Mouse (Mus musculus): Measurements from ENCODE around the gene Ccdc187. TPM values are rescaled to one million over a fixed set of nuclear protein-coding genes. Genes with fewer than 3 reads are reported as not detected.

The Ccdc187 gene
- polyA plus RNA-seq (2015; fragmentation: Nextera tagmentation; extraction: Ambion mirVana) = 0.21 and 0.29 TPM in 2 replicates

DNA sequence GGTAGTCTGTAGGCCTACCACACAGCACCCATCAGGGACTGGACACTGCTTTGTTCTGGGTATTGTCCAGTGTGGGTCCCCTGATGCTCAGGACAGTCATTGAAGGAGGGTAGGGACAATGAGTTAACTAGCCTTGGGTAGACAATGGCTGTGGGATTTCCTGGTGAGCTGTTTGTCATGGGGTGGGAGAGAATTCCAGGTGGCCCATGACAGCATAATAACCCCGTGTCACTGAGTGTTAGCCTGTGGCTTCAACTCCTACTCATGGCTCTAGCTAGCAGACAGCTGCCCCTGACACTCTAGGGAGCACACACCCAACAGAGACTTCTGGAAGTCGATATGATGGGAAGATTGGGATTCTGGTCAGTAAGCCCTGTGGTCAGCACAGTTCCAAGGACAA, at the start of gene Ccdc187:
Ccdc187 (minus strand) TSS at position 101 of the 400 bp plus-strand sequence.
- 68% methylated on average over 2 of the region's 2 CpGs for WGBS
- no peak within 1 kb of the TSS for H3K9ac ChIP-seq (ENCODE audit: low read depth, low read length)
- H3K27me3 ChIP-seq (ENCODE audit: control insufficient read depth, insufficient read depth, low read depth, low read length) = no peaks in the 10 kb centered on the region
- H3K27ac ChIP-seq (ENCODE audit: low read length) = no peak within 1 kb of the TSS
- H3K4me2 ChIP-seq (ENCODE audit: low read length) = no peak within 1 kb of the TSS
- H3K36me3 ChIP-seq (ENCODE audit: control insufficient read depth, insufficient read depth, low read length) = no peaks in the 10 kb centered on the region
- H3K4me3 ChIP-seq (ENCODE audit: low read depth, low read length) = no peak within 1 kb of the TSS
- no peaks in the 10 kb centered on the region for H3K9me3 ChIP-seq (replicated peaks; ENCODE audit: control insufficient read depth, low read length, poor library complexity, severe bottlenecking)
- peaks cover 16% of the 10 kb centered on the region for H3K4me1 ChIP-seq (ENCODE audit: control insufficient read depth, insufficient read depth, low read length)
- no peak for ATAC-seq

- H3K4me1 ChIP-seq (ENCODE audit: control insufficient read depth, insufficient read depth, low read length) = no peaks in the 10 kb centered on the region
- WGBS = 73% methylated on average over 11 of the region's 11 CpGs
- H3K9ac ChIP-seq (ENCODE audit: low read depth, low read length) = no peak overlapping the region
- no peak for ATAC-seq
- peaks cover 71% of the 10 kb centered on the region for H3K36me3 ChIP-seq (ENCODE audit: control insufficient read depth, insufficient read depth, low read length)
- no peak overlapping the region for H3K4me2 ChIP-seq (ENCODE audit: low read length)
- H3K27me3 ChIP-seq (ENCODE audit: control insufficient read depth, insufficient read depth, low read depth, low read length) = no peaks in the 10 kb centered on the region
- no peaks in the 10 kb centered on the region for H3K9me3 ChIP-seq (replicated peaks; ENCODE audit: control insufficient read depth, low read length, poor library complexity, severe bottlenecking)
- H3K27ac ChIP-seq (ENCODE audit: low read length) = 0 out of 2 replicates have a peak overlapping the region, but pooled peaks have one; percentile 28
- H3K4me3 ChIP-seq (ENCODE audit: low read depth, low read length) = no peak overlapping the region
Measured at GRCm38 (mm10) chr2:26342609-26343490, 48.5 kb upstream of the Ccdc187 start.

- ATAC-seq = no peak
- H3K27ac ChIP-seq (ENCODE audit: low read length) = 0 out of 2 replicates have a peak overlapping the region, but pooled peaks have one; percentile 42
- H3K4me3 ChIP-seq (ENCODE audit: low read depth, low read length) = no peak overlapping the region
Measured at GRCm38 (mm10) chr2:26342044-26342443, 47.7 kb upstream of the Ccdc187 start.

DNA sequence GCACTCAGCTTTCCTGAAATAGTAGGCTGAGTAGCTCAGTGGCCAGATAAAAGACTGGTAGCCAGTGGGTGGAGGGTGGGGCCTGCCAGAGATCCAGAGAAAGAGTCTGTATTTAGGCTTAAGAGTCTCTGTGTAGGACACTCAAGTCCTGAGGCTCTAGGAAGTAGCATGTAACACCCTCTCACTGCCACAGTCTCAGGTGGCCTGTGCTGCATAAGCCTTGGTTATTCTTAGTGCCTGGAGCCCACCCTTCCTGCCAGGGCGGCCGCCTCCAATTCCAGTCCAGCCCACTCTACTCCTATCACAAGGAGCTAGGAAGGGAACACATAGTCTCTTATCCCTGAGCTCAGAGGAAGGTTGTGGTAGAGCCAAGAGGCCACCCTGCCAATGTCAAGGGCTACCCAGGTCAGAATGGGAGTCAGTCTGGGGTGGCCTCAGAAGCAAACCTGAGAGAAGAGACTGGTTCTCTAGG, 47.2 kb upstream of the Ccdc187 start:
- Histone ChIP-seq H3K9me3 (replicated peaks; ENCODE audit: control insufficient read depth, low read length, poor library complexity, severe bottlenecking) (no peaks in the 10 kb centered on the region), H3K27ac (ENCODE audit: low read length) (no peak overlapping the region), H3K4me3 (ENCODE audit: low read depth, low read length) (no peak overlapping the region), H3K4me1 (ENCODE audit: control insufficient read depth, insufficient read depth, low read length) (no peaks in the 10 kb centered on the region), H3K36me3 (ENCODE audit: control insufficient read depth, insufficient read depth, low read length) (peaks cover 63% of the 10 kb centered on the region), H3K4me2 (ENCODE audit: low read length) (no peak overlapping the region), H3K27me3 (ENCODE audit: control insufficient read depth, insufficient read depth, low read depth, low read length) (no peaks in the 10 kb centered on the region), H3K9ac (ENCODE audit: low read depth, low read length) (no peak overlapping the region)
- no peak for ATAC-seq
- 88% methylated on average over 2 of the region's 2 CpGs for WGBS

More at GRCm38 (mm10) chr2:26342044-26342443, 47.7 kb upstream of the Ccdc187 start:
- Histone ChIP-seq H3K9me3 (replicated peaks; ENCODE audit: control insufficient read depth, low read length, poor library complexity, severe bottlenecking) (no peaks in the 10 kb centered on the region), H3K4me2 (ENCODE audit: low read length) (no peak overlapping the region), H3K27me3 (ENCODE audit: control insufficient read depth, insufficient read depth, low read depth, low read length) (no peaks in the 10 kb centered on the region), H3K4me1 (ENCODE audit: control insufficient read depth, insufficient read depth, low read length) (no peaks in the 10 kb centered on the region), H3K36me3 (ENCODE audit: control insufficient read depth, insufficient read depth, low read length) (peaks cover 67% of the 10 kb centered on the region), H3K9ac (ENCODE audit: low read depth, low read length) (no peak overlapping the region)
- WGBS = 84% methylated on average over 10 of the region's 10 CpGs

DNA sequence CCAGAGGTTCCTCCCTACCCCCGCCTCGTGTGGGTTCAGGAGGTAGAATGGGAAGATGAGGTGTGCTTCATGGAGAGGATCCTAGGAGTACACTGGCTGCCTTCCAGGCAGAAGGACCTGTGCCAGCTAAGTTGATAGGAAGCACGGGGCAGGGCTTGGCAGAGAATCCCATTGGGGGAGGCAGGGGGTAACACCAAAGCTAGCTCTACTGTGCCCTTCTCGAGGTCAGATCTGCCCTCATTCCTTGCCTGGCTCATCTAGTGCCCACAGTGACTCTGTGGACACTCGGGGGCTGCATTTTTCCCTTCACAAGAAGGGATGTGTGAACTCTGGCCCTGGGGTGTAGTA, 44.8 kb upstream of the Ccdc187 start:
- Histone ChIP-seq H3K36me3 (ENCODE audit: control insufficient read depth, insufficient read depth, low read length) (peaks cover 39% of the 10 kb centered on the region), H3K4me2 (ENCODE audit: low read length) (no peak overlapping the region), H3K9me3 (replicated peaks; ENCODE audit: control insufficient read depth, low read length, poor library complexity, severe bottlenecking) (no peaks in the 10 kb centered on the region), H3K4me1 (ENCODE audit: control insufficient read depth, insufficient read depth, low read length) (no peaks in the 10 kb centered on the region), H3K27ac (ENCODE audit: low read length) (no peak overlapping the region), H3K9ac (ENCODE audit: low read depth, low read length) (no peak overlapping the region), H3K27me3 (ENCODE audit: control insufficient read depth, insufficient read depth, low read depth, low read length) (no peaks in the 10 kb centered on the region), H3K4me3 (ENCODE audit: low read depth, low read length) (no peak overlapping the region)
- no peak for ATAC-seq
- WGBS = 88% methylated on average over 5 of the region's 5 CpGs

- Histone ChIP-seq H3K4me3 (ENCODE audit: low read depth, low read length) (no peak overlapping the region), H3K27ac (ENCODE audit: low read length) (no peak overlapping the region), H3K4me1 (ENCODE audit: control insufficient read depth, insufficient read depth, low read length) (no peaks in the 10 kb centered on the region), H3K9me3 (replicated peaks; ENCODE audit: control insufficient read depth, low read length, poor library complexity, severe bottlenecking) (no peaks in the 10 kb centered on the region), H3K36me3 (ENCODE audit: control insufficient read depth, insufficient read depth, low read length) (peaks cover 34% of the 10 kb centered on the region), H3K27me3 (ENCODE audit: control insufficient read depth, insufficient read depth, low read depth, low read length) (no peaks in the 10 kb centered on the region), H3K9ac (ENCODE audit: low read depth, low read length) (0 out of 2 replicates have a peak overlapping the region, but pooled peaks have one; percentile 10), H3K4me2 (ENCODE audit: low read length) (no peak overlapping the region)
- WGBS = 81% methylated on average over 8 of the region's 13 CpGs
- peak; percentile 28; the same call in 1 of the 2 replicates for ATAC-seq
Measured at GRCm38 (mm10) chr2:26338302-26339203, 44.2 kb upstream of the Ccdc187 start.

DNA sequence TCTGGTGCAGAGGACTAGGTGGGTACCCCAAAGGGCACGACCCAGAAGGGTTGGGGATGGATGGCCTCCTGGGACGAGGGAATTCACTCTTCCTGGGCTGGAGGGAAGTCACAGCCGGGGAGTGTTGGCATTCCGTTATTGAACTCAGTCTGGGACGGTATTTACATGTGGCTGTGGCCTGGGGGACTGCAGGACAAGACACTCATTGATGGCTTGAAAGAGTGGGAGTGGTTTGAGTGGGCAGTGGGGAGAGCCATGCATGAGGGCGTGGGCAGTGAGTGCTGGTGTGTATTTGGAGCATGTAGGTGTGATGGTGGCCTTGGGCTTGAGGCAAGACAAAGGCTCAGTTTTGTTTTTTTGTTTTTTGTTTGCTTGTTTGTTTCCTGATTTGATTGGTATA, 36.3 kb upstream of the Ccdc187 start:
- Histone ChIP-seq H3K4me3 (ENCODE audit: low read depth, low read length) (no peak overlapping the region), H3K27ac (ENCODE audit: low read length) (peak overlapping the region; percentile 63)

DNA sequence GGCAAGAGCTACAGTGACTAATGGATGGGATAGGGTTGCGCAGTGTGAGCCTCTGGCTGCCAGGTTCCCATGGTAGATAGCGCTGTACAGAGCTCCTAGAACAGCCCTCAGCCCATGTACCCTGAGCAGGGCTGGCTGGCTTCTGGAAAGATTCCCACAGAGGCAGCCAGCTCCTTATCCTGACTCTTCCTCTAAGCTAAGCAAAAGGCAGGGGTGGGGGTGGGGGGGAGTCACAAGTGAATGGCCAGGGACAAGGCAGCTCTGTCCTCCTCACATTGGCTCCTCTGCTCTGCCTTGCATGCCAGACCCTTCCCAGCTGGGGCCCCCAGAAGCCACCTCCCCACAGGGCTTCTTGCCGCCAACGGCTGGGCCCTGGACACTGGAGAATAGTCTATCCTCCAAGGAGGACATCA, 35.7 kb upstream of the Ccdc187 start:
- Histone ChIP-seq H3K4me2 (ENCODE audit: low read length) (no peak overlapping the region), H3K27me3 (ENCODE audit: control insufficient read depth, insufficient read depth, low read depth, low read length) (no peaks in the 10 kb centered on the region), H3K4me3 (ENCODE audit: low read depth, low read length) (no peak overlapping the region), H3K9me3 (replicated peaks; ENCODE audit: control insufficient read depth, low read length, poor library complexity, severe bottlenecking) (no peaks in the 10 kb centered on the region), H3K27ac (ENCODE audit: low read length) (peak overlapping the region; percentile 63), H3K9ac (ENCODE audit: low read depth, low read length) (no peak overlapping the region), H3K4me1 (ENCODE audit: control insufficient read depth, insufficient read depth, low read length) (no peaks in the 10 kb centered on the region), H3K36me3 (ENCODE audit: control insufficient read depth, insufficient read depth, low read length) (peaks cover 37% of the 10 kb centered on the region)
- peak; percentile 75 for ATAC-seq
- WGBS = 88% methylated on average over 4 of the region's 4 CpGs

More for the DNA sequence above, 36.3 kb upstream of the Ccdc187 start:
- H3K27me3 ChIP-seq (ENCODE audit: control insufficient read depth, insufficient read depth, low read depth, low read length) = no peaks in the 10 kb centered on the region
- peaks cover 31% of the 10 kb centered on the region for H3K36me3 ChIP-seq (ENCODE audit: control insufficient read depth, insufficient read depth, low read length)
- 84% methylated on average over 6 of the region's 6 CpGs for WGBS
- no peak overlapping the region for H3K9ac ChIP-seq (ENCODE audit: low read depth, low read length)
- no peaks in the 10 kb centered on the region for H3K9me3 ChIP-seq (replicated peaks; ENCODE audit: control insufficient read depth, low read length, poor library complexity, severe bottlenecking)
- ATAC-seq = peak; percentile 9; the same call in 1 of the 2 replicates
- no peak overlapping the region; the same call in 1 of the 2 replicates for H3K4me2 ChIP-seq (ENCODE audit: low read length)
- H3K4me1 ChIP-seq (ENCODE audit: control insufficient read depth, insufficient read depth, low read length) = no peaks in the 10 kb centered on the region
